Mouse (Mus musculus) liver, embryonic 14.5 days (tissue): Measurements from ENCODE around the gene Med1.

Experiments
- CTCF ChIP-seq: IDR thresholded peaks from 2 replicates; pipeline ENCODE4 v1.5.1; 2016; ENCODE audit warnings: antibody characterized with exemption, low read depth, control low read depth
- EP300 ChIP-seq: IDR thresholded peaks from 2 replicates; pipeline ENCODE4 v1.6.1; 2016; ENCODE audit warnings: antibody characterized with exemption, low read depth

- no peak for TF ChIP-seq EP300
- TF ChIP-seq CTCF, result no peak
These were observed 79.6 kb downstream of the Med1 start for GRCm38 (mm10) chr11:98113504-98113903.
